Comparison of ENCODE assay signal across 10 mouse cellular contexts in the genomic region with DNA sequence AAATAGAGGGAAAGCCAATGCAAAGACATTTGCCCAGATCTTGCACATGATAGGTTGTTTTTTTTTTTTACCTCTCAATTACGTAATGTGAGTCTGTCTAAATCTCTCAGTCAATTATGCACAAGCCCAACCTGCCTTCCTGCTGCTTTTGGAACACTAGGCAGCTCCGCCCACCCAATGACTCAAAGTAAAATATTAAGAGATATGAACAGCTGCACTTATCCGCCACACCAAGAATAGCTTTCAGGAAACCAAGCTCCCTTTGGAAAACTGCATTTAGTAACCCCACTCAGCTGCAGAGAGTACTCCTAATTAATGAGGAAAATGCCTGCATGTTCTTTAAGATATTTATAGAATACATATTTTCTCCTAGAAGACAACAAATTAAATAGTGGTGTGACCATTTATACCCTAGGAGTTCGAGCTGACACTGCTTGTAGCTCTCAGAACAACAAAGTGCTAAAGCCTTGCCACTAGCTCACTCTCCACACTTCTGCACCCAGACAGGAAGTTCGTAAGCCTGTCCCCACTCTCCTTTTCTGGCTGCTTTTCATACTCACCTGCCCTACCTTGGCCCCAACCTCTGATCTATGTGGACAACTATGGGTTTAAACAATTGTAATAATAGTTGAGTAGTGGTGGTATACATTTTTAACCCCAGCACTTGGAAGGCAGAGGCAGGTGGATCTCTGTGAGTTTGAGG. TPM values are rescaled to one million over a fixed set of nuclear protein-coding genes. Genes with fewer than 3 reads are reported as not detected.
DNase-seq lines count a peak whose midpoint lies in the region; ATAC-seq and TF ChIP-seq lines count a peak whose summit lies in the region.
"Had no signal": no experiment of that assay in that cellular context is flagged by ENCODE, and none has a peak within 500 bp of the region (broad histone marks: within the 10 kb centered on the region; RNA-seq: fewer than 3 reads in every experiment).

No protein-coding gene starts in this region.

- 28% methylated on average over 5 of the region's 5 CpGs for WGBS in liver, embryonic 14.5 days (ENCODE audit: insufficient replicate concordance)
- WGBS in cerebellum, adult 2 months = 77% methylated on average over 5 of the region's 5 CpGs

- no peaks in the 10 kb centered on the region for H3K9me3 ChIP-seq in liver, embryonic 14.5 days (ENCODE audit: control insufficient read depth, low read length)
- H3K9me3 ChIP-seq: embryonic facial prominence, embryonic 12.5 days; limb, embryonic 13.5 days had no signal

- TF ChIP-seq POLR2A in cerebellum, adult 2 months (IDR thresholded peaks at IDR 0.05; ENCODE audit: borderline replicate concordance, insufficient read depth, low read length) = no peak

- ATAC-seq in liver, embryonic 14.5 days (ENCODE audit: insufficient read depth) = peak; percentile 36

- no peak for TF ChIP-seq EP300 in liver, embryonic 14.5 days (IDR thresholded peaks at IDR 0.05; ENCODE audit: low read depth)

- DNase-seq in adrenal gland, adult (ENCODE audit: inconsistent age in 2 of 2, low spot score in 1 of 2) = peak; percentile 24 to 77
- no peak for DNase-seq in adrenal gland, adult 18-20 months (ENCODE audit: low spot score in 2 of 2)
- peak; percentile 38 for DNase-seq in c-Kit-positive CD71-negative TER-119-negative erythroid progenitor cells, embryonic 14.5 days (ENCODE audit: low read depth)
- peak; percentile 82 to 87 for DNase-seq in heart, postnatal 10 days
- DNase-seq in liver, embryonic 14.5 days (ENCODE audit: low read depth in 3 of 3, low spot score in 3 of 3) = peak; percentile 52 to 59 (median 56)
- no peak for DNase-seq in cerebellum, adult 2 months
- no peak for DNase-seq in testis, postnatal 14 days (ENCODE audit: low spot score)
- DNase-seq in adrenal gland, adult 2 months = no peak

- H3K9ac ChIP-seq in liver, embryonic 14.5 days (replicated peaks) = no peak overlapping the region; the same call in 1 of the 2 replicates
- H3K9ac ChIP-seq: embryonic facial prominence, embryonic 12.5 days; limb, embryonic 13.5 days had no signal

- TF ChIP-seq CTCF in liver, embryonic 14.5 days (IDR thresholded peaks at IDR 0.05; ENCODE audit: low read depth) = no peak
- TF ChIP-seq CTCF in cerebellum, adult 2 months (IDR thresholded peaks at IDR 0.05; ENCODE audit: borderline replicate concordance, insufficient read depth, low read depth, low read length) = no peak

- no peaks in the 10 kb centered on the region for H3K27me3 ChIP-seq in liver, embryonic 14.5 days (ENCODE audit: control insufficient read depth, insufficient read depth, low read length)
- no peaks in the 10 kb centered on the region for H3K27me3 ChIP-seq in cerebellum, adult 2 months (ENCODE audit: control insufficient read depth, insufficient read depth, low read length)
- H3K27me3 ChIP-seq: embryonic facial prominence, embryonic 12.5 days; limb, embryonic 13.5 days had no signal

- H3K36me3 ChIP-seq in liver, embryonic 14.5 days (replicated peaks; ENCODE audit: control insufficient read depth, insufficient read depth, low read depth) = no peaks in the 10 kb centered on the region
- H3K36me3 ChIP-seq: embryonic facial prominence, embryonic 12.5 days; limb, embryonic 13.5 days had no signal

- H3K4me2 ChIP-seq in liver, embryonic 14.5 days (ENCODE audit: low read depth) = peak overlapping the region; percentile 49
- H3K4me2 ChIP-seq: embryonic facial prominence, embryonic 12.5 days; limb, embryonic 13.5 days had no signal

- H3K4me1 ChIP-seq in liver, embryonic 14.5 days (replicated peaks; ENCODE audit: control insufficient read depth in 2 of 2, insufficient read depth in 2 of 2, low read length in 1 of 2) = peaks cover 35 to 47% of the 10 kb centered on the region in 2 experiments
- peaks cover 15% of the 10 kb centered on the region for H3K4me1 ChIP-seq in cerebellum, adult 2 months (ENCODE audit: control insufficient read depth, insufficient read depth, low read length)

- no peak overlapping the region for H3K4me3 ChIP-seq in liver, embryonic 14.5 days (ENCODE audit: insufficient read depth in 1 of 2, low read depth in 2 of 2, low read length in 2 of 2)
- no peak overlapping the region for H3K4me3 ChIP-seq in cerebellum, adult 2 months (replicated peaks; ENCODE audit: insufficient read depth, low read depth, low read length)
- H3K4me3 ChIP-seq: embryonic facial prominence, embryonic 12.5 days; limb, embryonic 13.5 days had no signal

- intact Hi-C loops in heart, postnatal 10 days (cut with DNase I) = loop anchor here (2.0 kb wide), 1 partner anchor 22 kb away; no protein-coding TSS in a partner anchor

- peak overlapping the region; percentile 58 for H3K27ac ChIP-seq in liver, embryonic 14.5 days
- H3K27ac ChIP-seq in cerebellum, adult 2 months (ENCODE audit: insufficient read depth, low read length) = no peak overlapping the region
- H3K27ac ChIP-seq: embryonic facial prominence, embryonic 12.5 days; limb, embryonic 13.5 days had no signal

RNA-seq across cellular contexts. Expression of gene Arhgap10, which starts 25.2 kb away (rescaled TPM):
- total RNA-seq in adrenal gland, adult 18-20 months (2021) = 10 to 100 TPM; 12.3 to 26.2 TPM
- 10 to 100 TPM; 54.5 to 54.6 TPM for total RNA-seq in heart, postnatal 10 days (2021)
- 3.1 and 4.6 TPM in 2 replicates for polyA plus RNA-seq in liver, embryonic 14.5 days (2012; rRNA removed)
- polyA plus RNA-seq in liver, embryonic 14.5 days (2014; fragmentation: Nextera tagmentation; extraction: Ambion mirVana) = 4.6 and 6.1 TPM in 2 replicates
- 12.5 and 13.9 TPM in 2 replicates for polyA plus RNA-seq in cerebellum, adult 2 months (2012; rRNA removed)
- 10 to 100 TPM; 16.9 to 29.1 TPM for total RNA-seq in adrenal gland, adult 2 months (2021)
- polyA plus RNA-seq in adrenal gland, adult 2 months (2012; rRNA removed) = 20.5 and 32.5 TPM in 2 replicates

RNA-seq across cellular contexts. Expression of gene Prmt9, which starts 56.7 kb away (rescaled TPM):
- total RNA-seq in adrenal gland, adult 18-20 months (2021) = 10 to 100 TPM; 13.5 to 19.6 TPM
- total RNA-seq in heart, postnatal 10 days (2021) = 10 to 100 TPM; 15.6 to 16.0 TPM
- 3.2 and 4.7 TPM in 2 replicates for polyA plus RNA-seq in liver, embryonic 14.5 days (2012; rRNA removed)
- 8.1 and 10.0 TPM in 2 replicates for polyA plus RNA-seq in liver, embryonic 14.5 days (2014; fragmentation: Nextera tagmentation; extraction: Ambion mirVana)
- polyA plus RNA-seq in cerebellum, adult 2 months (2012; rRNA removed) = 22.7 and 23.2 TPM in 2 replicates
- total RNA-seq in adrenal gland, adult 2 months (2021) = 10 to 100 TPM; 14.6 to 15.1 TPM
- polyA plus RNA-seq in adrenal gland, adult 2 months (2012; rRNA removed) = 8.6 and 11.5 TPM in 2 replicates

Comparison
In these comparisons a context has a peak if more than half of its experiments do, and no peak if none do; other contexts are left out.
1. DNase-seq: peak in adrenal gland, adult (2 of 2), c-Kit-positive CD71-negative TER-119-negative erythroid progenitor cells, embryonic 14.5 days (single experiment), heart, postnatal 10 days (2 of 2) and liver, embryonic 14.5 days (3 of 3); none in adrenal gland, adult 18-20 months (0 of 2), cerebellum, adult 2 months (0 of 2), testis, postnatal 14 days (single experiment) and adrenal gland, adult 2 months (single experiment).